Mouse (Mus musculus) testis, adult 2 months (tissue): Measurements from ENCODE around the gene Bpnt1.

Experiments
- CTCF ChIP-seq: fragments of 200-500 bp; IDR thresholded peaks from 2 replicates; pipeline ENCODE4 v1.5.1; 2012; ENCODE audit warnings: low read depth, mild to moderate bottlenecking, inconsistent platforms, low read length, moderate library complexity; ENCODE audit not compliant: control insufficient read depth, insufficient read depth, insufficient replicate concordance
- POLR2A ChIP-seq: fragments of 200-500 bp; IDR thresholded peaks from 2 replicates; pipeline ENCODE4 v1.6.1; 2012; ENCODE audit warnings: low read depth, mild to moderate bottlenecking, inconsistent platforms, low read length, moderate library complexity; ENCODE audit not compliant: control insufficient read depth

DNA sequence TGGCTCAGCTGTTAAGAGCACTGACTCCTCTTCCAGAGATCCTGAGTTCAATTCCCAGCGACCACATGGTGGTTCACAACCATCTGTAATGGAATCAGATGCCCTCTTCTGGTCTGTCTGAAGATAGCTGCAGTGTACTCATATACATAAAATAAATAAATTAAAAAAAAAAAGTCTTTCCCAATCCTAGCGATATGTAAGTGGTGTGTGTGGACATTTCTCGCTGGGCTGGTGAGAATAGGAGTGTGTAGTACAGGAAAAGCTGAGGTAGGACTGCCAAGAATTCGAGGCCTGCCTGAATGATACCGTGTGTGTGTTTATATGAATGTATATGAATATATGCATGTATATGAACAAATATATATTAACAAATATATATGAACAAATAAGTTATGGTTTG, 585 bp upstream of the Bpnt1 start:
- TF ChIP-seq POLR2A (no peak), CTCF (no peak)
